Mouse (Mus musculus) bone marrow macrophage, adult 2 months (primary cell): ENCODE results near the gene Rpl27.

ENCODE experiments used
- CTCF ChIP-seq: IDR thresholded peaks from 2 replicates; pipeline ENCODE4 v1.5.1; 2012; ENCODE audit warnings: low read depth, mild to moderate bottlenecking, low read length, moderate library complexity
- POLR2A ChIP-seq: IDR thresholded peaks from 2 replicates; pipeline ENCODE4 v1.6.1; 2012; ENCODE audit warnings: mild to moderate bottlenecking, low read depth, low read length, borderline replicate concordance

- TF ChIP-seq CTCF = no peak
- TF ChIP-seq POLR2A = no peak
Observed at GRCm38 (mm10) chr11:101442760-101443159, 662 bp downstream of the Rpl27 start.
